Mouse (Mus musculus) forebrain, embryonic 16.5 days (tissue): ENCODE measurements around the gene Hk1. TPM values are rescaled to one million over a fixed set of nuclear protein-coding genes. Genes with fewer than 3 reads are reported as not detected.

Experiments used
- ATAC-seq: fragments of 200-750 bp; cut with Nextera tagmentation; 2 replicates; pipeline ENCODE4 v1.8.0; 2017; ENCODE audit warnings: mild to moderate bottlenecking, moderate library complexity
- H3K27ac ChIP-seq: fragments of 300-500 bp; sonication (generic); 2 replicates; pipeline ENCODE4 v1.5.1; 2014; ENCODE audit warnings: low read length, control low read depth
- H3K27me3 ChIP-seq: fragments of 300-500 bp; sonication (generic); replicated peaks from 2 replicates; pipeline ENCODE4 v1.6.1; 2014; ENCODE audit warnings: low read length; ENCODE audit not compliant: control insufficient read depth, insufficient read depth
- H3K36me3 ChIP-seq: fragments of 300-500 bp; sonication (generic); 2 replicates; pipeline ENCODE4 v1.6.1; 2014; ENCODE audit not compliant: control insufficient read depth, insufficient read depth
- H3K4me1 ChIP-seq: fragments of 300-500 bp; sonication (generic); replicated peaks from 2 replicates; pipeline ENCODE4 v1.6.1; 2014; ENCODE audit warnings: low read length; ENCODE audit not compliant: control insufficient read depth, insufficient read depth
- H3K4me2 ChIP-seq: fragments of 300-500 bp; sonication (generic); 2 replicates; pipeline ENCODE4 v1.6.1; 2014; ENCODE audit warnings: mild to moderate bottlenecking, low read length, control low read depth
- H3K4me3 ChIP-seq: fragments of 300-500 bp; sonication (generic); replicated peaks from 2 replicates; pipeline ENCODE4 v1.5.1; 2014; ENCODE audit warnings: mild to moderate bottlenecking, low read length, control low read depth
- H3K9ac ChIP-seq: fragments of 300-500 bp; sonication (generic); replicated peaks from 2 replicates; pipeline ENCODE4 v1.6.1; 2014; ENCODE audit warnings: low read depth, low read length, control low read depth
- H3K9me3 ChIP-seq: fragments of 300-500 bp; sonication (generic); 2 replicates; pipeline ENCODE4 v1.6.1; 2016; ENCODE audit warnings: low read length; ENCODE audit not compliant: control insufficient read depth
- WGBS: fragments of 180-500 bp; shearing (Covaris S2); extraction: QIAGEN DNeasy Blood & Tissue Kit; methylation state at CpG from one replicate; pipeline ENCODE4 v1.1.7; 2014; 5-methylcytosine and 5-hydroxymethylcytosine counted together
- polyA plus RNA-seq: library from polyadenylated mRNA; unstranded; fragments of >200 nt; fragmentation: Nextera tagmentation; extraction: Ambion mirVana; gene quantifications from 2 replicates; pipeline ENCODE4 v1.2.1, GENCODE M21; 2015

Gene Hk1
- polyA plus RNA-seq, 1 experiment from 2014 or later, result 107 TPM

DNA sequence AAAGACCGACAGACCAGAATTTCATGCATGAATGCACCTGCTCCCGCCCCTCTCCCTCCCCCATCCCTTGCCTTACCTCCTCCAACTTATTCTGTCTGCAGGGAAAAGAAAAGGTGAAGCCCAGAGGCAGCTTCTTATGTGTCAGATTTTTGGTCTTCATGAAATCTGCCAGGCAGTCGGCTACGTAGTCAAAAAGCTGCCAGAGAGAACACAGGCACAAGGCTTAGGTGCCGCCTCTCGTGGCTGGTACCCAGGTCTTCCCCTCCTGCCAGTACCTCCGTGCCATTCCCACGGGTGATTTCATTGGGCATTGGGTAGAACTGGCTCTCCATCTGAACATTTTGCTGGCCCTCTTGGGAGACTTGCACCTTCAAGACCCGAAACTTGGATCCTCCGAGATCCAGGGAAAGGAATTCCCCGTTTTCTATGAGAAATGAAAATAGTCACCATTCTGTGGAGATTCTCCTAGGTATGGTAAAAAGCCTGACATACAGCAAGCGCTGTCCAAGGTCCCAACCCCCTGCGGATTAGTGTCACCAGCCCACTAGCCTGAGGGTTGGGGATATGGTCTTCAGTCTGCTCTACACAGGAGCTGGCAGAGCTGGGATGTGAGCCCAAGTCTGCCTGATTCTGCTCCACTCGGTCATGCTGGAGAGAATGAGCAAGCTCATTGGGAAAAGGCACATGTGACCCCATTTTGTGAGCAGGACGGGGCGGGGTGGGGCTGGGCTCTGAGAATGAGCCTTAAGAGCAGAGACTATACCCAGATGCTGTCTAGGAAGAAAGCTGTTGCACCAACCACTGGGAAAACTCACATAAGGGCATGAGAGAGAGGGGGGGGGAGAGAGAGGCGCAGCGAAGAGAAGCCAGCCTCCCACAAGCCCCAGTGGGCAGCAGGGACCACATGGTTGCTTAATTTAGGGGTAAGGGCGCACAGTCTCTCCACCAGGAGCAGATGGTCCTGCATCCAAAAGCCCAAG, 32.0 kb upstream of the Hk1 start:
- Histone ChIP-seq H3K27ac (no peak overlapping the region), H3K9ac (no peak overlapping the region), H3K9me3 (no peaks in the 10 kb centered on the region), H3K27me3 (no peaks in the 10 kb centered on the region), H3K4me2 (no peak overlapping the region), H3K4me1 (no peaks in the 10 kb centered on the region), H3K4me3 (no peak overlapping the region), H3K36me3 (no peaks in the 10 kb centered on the region)
- WGBS, result 65% methylated on average over 19 of the region's 19 CpGs
- ATAC-seq, result no peak

DNA sequence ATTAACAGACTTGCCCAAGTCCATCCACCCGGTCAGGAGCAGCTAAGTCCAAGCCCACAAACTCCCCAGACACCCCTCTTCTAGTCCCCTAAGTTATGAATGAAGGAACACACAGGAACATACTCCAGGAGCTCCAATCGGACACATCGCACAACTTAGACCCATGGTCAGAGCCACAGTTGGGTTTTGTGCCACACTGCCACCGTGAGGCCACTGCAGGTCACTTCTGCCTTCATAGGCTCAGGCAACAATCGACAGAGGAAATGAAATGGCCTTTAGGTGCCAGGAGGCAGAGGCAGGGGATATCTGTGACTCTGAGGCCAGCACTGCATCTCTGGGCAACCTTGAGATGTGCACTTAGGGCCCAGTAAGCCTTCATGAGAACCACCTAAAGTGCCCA, 31.2 kb upstream of the Hk1 start:
- no peaks in the 10 kb centered on the region for H3K36me3 ChIP-seq
- 11% methylated on average over 5 of the region's 5 CpGs for WGBS
- 0 out of 2 replicates have a peak, but pooled peaks have one; percentile 40 for ATAC-seq
- no peak overlapping the region for H3K27ac ChIP-seq
- H3K4me1 ChIP-seq, result no peaks in the 10 kb centered on the region
- H3K9ac ChIP-seq, result no peak overlapping the region
- H3K9me3 ChIP-seq, result no peaks in the 10 kb centered on the region
- no peaks in the 10 kb centered on the region for H3K27me3 ChIP-seq
- H3K4me2 ChIP-seq, result no peak overlapping the region
- no peak overlapping the region for H3K4me3 ChIP-seq

DNA sequence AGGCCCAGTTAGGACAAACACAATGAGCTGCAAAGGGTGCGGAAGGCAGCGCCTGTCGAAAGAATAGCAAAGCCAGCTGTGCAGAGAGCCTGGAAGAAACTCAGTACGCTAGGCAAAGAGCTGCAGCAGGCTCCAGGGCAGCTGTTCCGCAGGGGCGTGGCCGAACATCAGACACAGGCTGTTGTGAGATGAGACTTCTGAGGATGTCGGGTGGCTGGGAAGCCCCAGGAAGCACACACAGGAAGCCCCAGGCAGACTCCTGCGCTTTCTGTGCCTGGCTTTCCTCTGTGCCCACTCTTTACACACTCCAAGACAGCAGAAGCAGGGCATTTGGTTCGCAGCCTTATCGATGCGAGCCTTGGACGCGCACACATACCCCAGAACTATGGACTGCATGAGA, 25.2 kb upstream of the Hk1 start:
- H3K27ac ChIP-seq, result no peak overlapping the region
- H3K27me3 ChIP-seq, result no peaks in the 10 kb centered on the region
- H3K9me3 ChIP-seq, result no peaks in the 10 kb centered on the region
- H3K4me2 ChIP-seq, result peak overlapping the region; percentile 15; the same call in 1 of the 2 replicates
- no peak; the same call in 1 of the 2 replicates for ATAC-seq
- 54% methylated on average over 14 of the region's 14 CpGs for WGBS
- no peak overlapping the region for H3K9ac ChIP-seq
- no peaks in the 10 kb centered on the region for H3K36me3 ChIP-seq
- H3K4me3 ChIP-seq, result no peak overlapping the region
- no peaks in the 10 kb centered on the region for H3K4me1 ChIP-seq

DNA sequence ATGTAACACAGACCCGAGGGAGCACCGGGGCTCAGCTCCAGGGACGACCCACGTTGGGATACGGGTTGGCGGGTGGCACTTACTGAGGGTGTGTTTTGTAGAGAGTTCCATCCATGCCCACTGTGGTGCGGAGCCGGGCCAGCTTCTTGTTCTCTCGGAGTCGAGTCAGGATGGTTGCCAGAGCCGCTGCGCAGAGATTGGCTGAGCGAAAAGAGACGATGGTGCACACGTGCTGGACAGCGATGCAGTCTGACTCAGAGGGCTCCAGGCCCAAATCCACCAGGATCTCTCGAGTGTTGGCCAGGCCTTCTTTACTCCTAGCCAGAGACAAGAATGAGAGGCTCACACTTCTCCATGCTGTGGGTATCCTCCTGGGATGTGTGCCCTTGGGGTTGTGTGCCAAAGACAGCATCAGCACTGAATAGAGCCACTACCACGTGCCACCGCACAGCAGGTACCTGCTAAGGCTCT, 22.0 kb upstream of the Hk1 start:
- WGBS, result 74% methylated on average over 19 of the region's 19 CpGs
- H3K9me3 ChIP-seq, result no peaks in the 10 kb centered on the region

DNA sequence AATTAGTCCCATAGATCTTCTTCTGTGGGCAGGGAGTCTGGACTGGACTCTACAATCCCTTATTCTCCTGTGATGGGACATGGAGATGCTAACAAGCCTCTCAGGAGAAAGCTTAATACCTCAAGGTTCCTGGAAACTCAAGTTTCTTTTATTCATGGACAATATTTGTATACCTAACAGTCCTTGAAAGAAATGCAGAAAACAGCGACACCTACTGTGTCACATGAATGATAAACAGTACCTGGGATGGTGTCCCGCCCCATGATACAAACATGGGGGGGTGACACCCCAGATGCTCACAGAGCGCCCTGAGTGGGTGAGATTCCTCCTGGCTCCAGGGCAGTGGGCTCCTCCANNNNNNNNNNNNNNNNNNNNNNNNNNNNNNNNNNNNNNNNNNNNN, 3.3 kb upstream of the Hk1 start:
- Histone ChIP-seq H3K9ac (no peak overlapping the region), H3K4me2 (no peak overlapping the region), H3K9me3 (no peaks in the 10 kb centered on the region), H3K27me3 (no peaks in the 10 kb centered on the region), H3K27ac (no peak overlapping the region), H3K4me1 (no peaks in the 10 kb centered on the region), H3K4me3 (no peak overlapping the region), H3K36me3 (no peaks in the 10 kb centered on the region)
- no peak for ATAC-seq
- WGBS, result 85% methylated on average over 3 of the region's 3 CpGs

More for the DNA sequence above, 22.0 kb upstream of the Hk1 start:
- H3K27me3 ChIP-seq, result no peaks in the 10 kb centered on the region
- no peaks in the 10 kb centered on the region for H3K36me3 ChIP-seq
- no peak overlapping the region for H3K4me3 ChIP-seq
- no peak overlapping the region for H3K27ac ChIP-seq
- no peaks in the 10 kb centered on the region for H3K4me1 ChIP-seq
- peak; percentile 49 for ATAC-seq
- H3K4me2 ChIP-seq, result no peak overlapping the region
- H3K9ac ChIP-seq, result no peak overlapping the region

DNA sequence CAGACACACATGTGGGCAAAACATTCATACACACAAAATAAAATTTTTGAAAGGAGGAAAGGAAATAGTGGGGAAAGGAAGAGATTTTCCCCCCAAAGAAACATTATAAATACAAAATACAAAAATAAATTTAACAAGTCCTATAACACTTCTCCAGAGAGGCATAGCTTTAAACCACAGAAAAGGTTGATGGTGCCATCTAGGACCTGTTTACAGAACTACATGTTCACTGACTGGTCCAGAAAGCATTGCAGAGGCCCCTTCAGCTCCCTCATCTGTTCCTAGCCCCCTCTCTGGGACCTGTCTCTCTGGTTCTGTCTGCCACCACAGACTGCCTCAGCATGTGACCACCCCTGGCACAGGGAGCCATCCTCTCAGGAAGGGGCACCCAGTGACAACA, 1.2 kb upstream of the Hk1 start:
- H3K9me3 ChIP-seq, result no peaks in the 10 kb centered on the region
- no peak overlapping the region for H3K4me2 ChIP-seq
- H3K27me3 ChIP-seq, result no peaks in the 10 kb centered on the region
- H3K9ac ChIP-seq, result no peak overlapping the region
- ATAC-seq, result no peak
- H3K4me3 ChIP-seq, result no peak overlapping the region
- H3K4me1 ChIP-seq, result no peaks in the 10 kb centered on the region
- no peak overlapping the region for H3K27ac ChIP-seq
- no peaks in the 10 kb centered on the region for H3K36me3 ChIP-seq

DNA sequence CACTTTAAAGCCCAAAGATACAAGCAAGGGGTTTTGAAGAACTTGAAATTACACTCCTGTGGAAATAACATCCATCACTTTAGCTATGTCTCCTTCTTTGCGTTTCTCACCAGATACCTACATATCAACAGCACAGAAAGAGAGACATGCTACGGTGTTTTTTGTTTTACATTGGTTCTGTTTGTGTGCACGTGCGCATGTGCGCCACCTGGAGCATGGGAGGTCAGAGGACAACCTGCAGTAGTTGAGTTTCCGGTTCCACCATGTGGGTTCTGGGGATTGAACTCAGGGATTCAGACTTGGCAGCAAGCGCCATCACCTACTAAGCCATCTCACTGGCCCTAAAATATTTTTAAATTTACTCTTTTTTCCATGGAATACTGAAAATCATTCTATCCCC, 20.9 kb downstream of the Hk1 start:
- ATAC-seq, result no peak
- WGBS, result 91% methylated on average over 7 of the region's 7 CpGs
- Histone ChIP-seq H3K27ac (no peak overlapping the region), H3K9me3 (no peaks in the 10 kb centered on the region), H3K36me3 (no peaks in the 10 kb centered on the region), H3K9ac (no peak overlapping the region), H3K4me1 (no peaks in the 10 kb centered on the region), H3K4me2 (no peak overlapping the region), H3K27me3 (no peaks in the 10 kb centered on the region), H3K4me3 (no peak overlapping the region)

DNA sequence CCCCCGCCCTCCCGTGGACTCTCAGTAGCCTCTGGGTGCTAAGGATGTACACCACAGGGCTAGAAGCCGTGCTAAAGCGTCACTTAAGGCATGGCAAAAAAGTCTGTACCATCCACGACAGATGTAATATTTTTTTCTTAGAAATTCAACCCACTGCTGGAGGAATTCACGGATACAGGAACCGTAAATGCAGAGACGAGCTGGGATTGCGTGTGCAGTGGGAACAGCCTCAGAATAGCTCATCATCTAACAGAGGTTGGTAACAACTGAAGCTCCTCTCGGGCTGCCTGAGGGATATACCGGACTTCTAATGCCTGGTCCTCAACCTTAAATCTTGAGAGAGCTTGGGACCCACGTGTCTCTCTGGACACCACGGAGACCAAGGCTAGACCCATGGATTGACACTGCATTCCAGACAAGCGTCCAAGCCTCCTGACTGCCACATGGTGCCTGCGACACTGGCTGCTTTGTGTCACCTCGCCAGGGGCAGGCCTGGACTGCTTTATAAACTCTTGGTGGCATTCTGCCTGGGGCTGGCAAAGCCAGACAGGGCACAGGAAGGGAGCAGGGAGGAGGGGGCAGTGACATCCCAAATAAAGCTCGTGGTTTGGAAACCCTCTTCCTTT, 23.5 kb downstream of the Hk1 start:
- 76% methylated on average over 17 of the region's 17 CpGs for WGBS
- ATAC-seq, result no peak
- Histone ChIP-seq H3K9me3 (no peaks in the 10 kb centered on the region), H3K27me3 (no peaks in the 10 kb centered on the region), H3K4me2 (no peak overlapping the region), H3K4me3 (no peak overlapping the region), H3K36me3 (no peaks in the 10 kb centered on the region), H3K4me1 (no peaks in the 10 kb centered on the region), H3K9ac (no peak overlapping the region), H3K27ac (no peak overlapping the region)

DNA sequence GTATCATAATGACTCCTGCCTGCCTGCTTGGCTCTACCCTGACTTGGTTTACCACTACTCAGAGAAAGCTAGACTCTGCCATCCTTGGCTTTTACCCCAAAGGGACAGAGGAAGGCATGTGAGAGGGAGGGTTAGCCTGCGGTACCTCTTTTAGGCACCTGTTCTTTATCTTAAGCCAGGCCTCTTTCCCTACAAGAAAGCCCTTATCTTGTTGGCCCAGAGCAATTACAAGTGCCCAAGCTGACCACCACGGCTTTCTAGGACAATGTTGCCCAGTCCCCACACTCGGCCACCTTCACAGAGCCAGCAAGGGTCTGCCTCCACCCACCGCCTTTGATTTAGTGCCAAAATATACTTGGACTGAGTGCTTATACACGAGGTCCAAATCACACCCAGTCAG, 34.6 kb downstream of the Hk1 start:
- H3K36me3 ChIP-seq, result no peaks in the 10 kb centered on the region
- no peak for ATAC-seq
- H3K4me1 ChIP-seq, result peaks cover 7% of the 10 kb centered on the region
- peaks cover 4% of the 10 kb centered on the region; the same call in 1 of the 2 replicates for H3K9me3 ChIP-seq
- no peak overlapping the region for H3K4me3 ChIP-seq
- WGBS, result 76% methylated on average over 5 of the region's 5 CpGs
- no peak overlapping the region for H3K27ac ChIP-seq
- no peak overlapping the region for H3K9ac ChIP-seq
- H3K4me2 ChIP-seq, result no peak overlapping the region
- H3K27me3 ChIP-seq, result no peaks in the 10 kb centered on the region
